Mouse (Mus musculus) G1E (cell line): ENCODE measurements around the gene Ccdc93.

Experiments
- CTCF ChIP-seq: IDR thresholded peaks from 2 replicates; pipeline ENCODE4 v1.5.1; 2012; ENCODE audit warnings: low read depth, low read length, inconsistent platforms, mixed read lengths
- TAL1 ChIP-seq: conservative IDR thresholded peaks from 2 replicates; pipeline ENCODE4 v1.6.1; 2012; ENCODE audit warnings: low read depth, low read length, inconsistent platforms, mixed read lengths

DNA sequence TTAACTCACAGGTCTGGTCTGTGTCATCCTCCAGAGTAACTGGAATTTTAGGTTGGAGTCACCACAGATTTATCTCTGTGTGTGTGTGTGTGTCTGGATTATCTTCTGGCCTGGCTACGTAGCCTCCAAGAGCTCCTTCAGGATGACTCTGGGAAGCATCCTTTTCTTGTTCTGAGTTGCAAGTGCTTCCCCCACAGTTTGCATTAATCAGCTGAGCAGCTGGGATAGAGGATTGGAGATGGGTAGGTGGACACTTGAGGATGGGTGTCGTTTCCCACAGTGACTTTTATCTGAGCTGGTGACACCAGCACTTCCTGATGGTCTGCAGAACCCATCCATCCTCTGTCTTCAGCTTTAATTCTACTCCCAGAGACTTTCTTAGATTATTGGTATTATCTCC lies 116.0 kb downstream of the Ccdc93 start:
- TF ChIP-seq TAL1 (no peak), CTCF (no peak)
